Mouse (Mus musculus) C2C12 (cell line): ENCODE measurements around the gene Pfas. TPM values are rescaled to one million over a fixed set of nuclear protein-coding genes. Genes with fewer than 3 reads are reported as not detected.
A peak's percentile ranks its signal among the peaks of the same experiment; 100 is the strongest.
"Not testable (repeated sequence)": the region's sequence is repeated elsewhere in the genome, so short reads cannot be mapped to it uniquely, and the experiment has no call there.

Experiments used
- H3K27me3 ChIP-seq: one replicate; pipeline ENCODE4 v1.6.1; 2011; ENCODE audit not compliant: control insufficient read depth, insufficient read depth, insufficient read length
- H3K36me3 ChIP-seq: one replicate; pipeline ENCODE4 v1.6.1; 2011; ENCODE audit not compliant: control insufficient read depth, insufficient read depth
- H3K4me3 ChIP-seq: one replicate; pipeline ENCODE4 v1.5.1; 2011; ENCODE audit warnings: mild to moderate bottlenecking, control low read depth; ENCODE audit not compliant: poor library complexity, insufficient read depth, severe bottlenecking
- H3K79me2 ChIP-seq: one replicate; pipeline ENCODE4 v1.6.1; 2011; ENCODE audit not compliant: control insufficient read depth, insufficient read depth
- H3K79me3 ChIP-seq: one replicate; pipeline ENCODE4 v1.6.1; 2011; ENCODE audit warnings: low read depth, control low read depth
- H3ac ChIP-seq: one replicate; pipeline ENCODE3; 2011; ENCODE audit warnings: low read depth; ENCODE audit not compliant: control insufficient read depth, insufficient read length
- FOSL1 ChIP-seq: IDR thresholded peaks from one replicate; pipeline ENCODE4 v1.8.0; 2011; ENCODE audit warnings: mild to moderate bottlenecking, low read length; ENCODE audit not compliant: poor library complexity, insufficient read depth, severe bottlenecking
- MYOG ChIP-seq: IDR thresholded peaks from one replicate; pipeline ENCODE4 v1.6.1; 2011; ENCODE audit not compliant: control insufficient read depth, insufficient read length; ENCODE audit errors: extremely low read depth
- USF1 ChIP-seq: IDR thresholded peaks from one replicate; pipeline ENCODE4 v1.6.1; 2011; ENCODE audit warnings: low read depth, mild to moderate bottlenecking, control low read depth, moderate library complexity
- microRNA-seq: library from miRNA; unstranded; fragments of <30 nt; microRNA quantifications from one replicate; pipeline ENCODE4, GENCODE M21; 2019; ENCODE audit warnings: borderline microRNAs expressed
- polyA plus RNA-seq: library from polyadenylated mRNA; unstranded; fragments of >200 nt; fragmentation: generic; extraction: Trizol; gene quantifications from one replicate; pipeline ENCODE4 v1.2.1, GENCODE M21; 2012; ENCODE audit warnings: missing spikeins

Pfas gene
- polyA plus RNA-seq, 1 experiment = 22.2 TPM

GRCm38 (mm10) chr11:68940516-68940915 lies 67.7 kb downstream of the Pfas start:
- H3K4me3 ChIP-seq = no peak overlapping the region
- TF ChIP-seq FOSL1 = no peak
- no peaks in the 10 kb centered on the region for H3K79me3 ChIP-seq
- H3K36me3 ChIP-seq = no peaks in the 10 kb centered on the region
- H3K79me2 ChIP-seq = no peaks in the 10 kb centered on the region
- no peaks in the 10 kb centered on the region for H3K27me3 ChIP-seq
- H3ac ChIP-seq = peak overlapping the region; percentile 13

GRCm38 (mm10) chr11:68939451-68940304 lies 68.6 kb downstream of the Pfas start:
- TF ChIP-seq USF1 = peak; percentile 65
- TF ChIP-seq MYOG = no peak
- Histone ChIP-seq H3K27me3 (no peaks in the 10 kb centered on the region), H3K36me3 (no peaks in the 10 kb centered on the region)

GRCm38 (mm10) chr11:68936951-68937350 lies 71.3 kb downstream of the Pfas start:
- H3ac ChIP-seq, H3K36me3 ChIP-seq, H3K79me3 ChIP-seq, H3K27me3 ChIP-seq, H3K4me3 ChIP-seq, H3K79me2 ChIP-seq: not testable (repeated sequence)

More at GRCm38 (mm10) chr11:68939451-68940304, 68.6 kb downstream of the Pfas start:
- Histone ChIP-seq H3ac (peak overlapping the region; percentile 12), H3K4me3 (peak overlapping the region; percentile 15), H3K79me3 (no peaks in the 10 kb centered on the region), H3K79me2 (no peaks in the 10 kb centered on the region)

Small RNA genes within 50 kb of the gene (microRNA-seq; reads per million reads assigned to microRNA genes)
- 3.7 reads per million, percentile 48 among the genes with 10 or more reads in this experiment for gene Mir3062

Other genes starting within 250 kb of the Pfas start
- gene Ndel1, start 136.6 kb downstream of the Pfas start, polyA plus RNA-seq = 27.9 TPM
- gene Rnf222, start 119.9 kb downstream of the Pfas start, polyA plus RNA-seq = not detected
- gene Rpl26, start 106.9 kb downstream of the Pfas start, polyA plus RNA-seq = 625 TPM
- gene Odf4, start 81.4 kb downstream of the Pfas start, polyA plus RNA-seq = not detected
- gene Arhgef15, start 51.0 kb downstream of the Pfas start, polyA plus RNA-seq = 0.25 TPM
- gene Slc25a35, start 40.3 kb downstream of the Pfas start, polyA plus RNA-seq = 0.88 TPM
- gene Rangrf, start 33.3 kb downstream of the Pfas start, polyA plus RNA-seq = 76.2 TPM
- gene Ctc1, start 7.5 kb upstream of the Pfas start, polyA plus RNA-seq = 35.0 TPM
- gene Aurkb, start 37.2 kb upstream of the Pfas start, polyA plus RNA-seq = 76.6 TPM
- gene Borcs6, start 51.3 kb upstream of the Pfas start, polyA plus RNA-seq = 14.3 TPM
- gene Tmem107, start 62.3 kb upstream of the Pfas start, polyA plus RNA-seq = 41.9 TPM
- 20.9 TPM for gene Vamp2, start 80.0 kb upstream of the Pfas start, polyA plus RNA-seq
- 4.5 TPM for gene Per1, start 86.8 kb upstream of the Pfas start, polyA plus RNA-seq
- gene Hes7, start 111.9 kb upstream of the Pfas start, polyA plus RNA-seq = 0.06 TPM
- gene 9130213A22Rik, start 114.1 kb upstream of the Pfas start, polyA plus RNA-seq = 0.21 TPM
- 0.14 TPM for gene Aloxe3, start 117.4 kb upstream of the Pfas start, polyA plus RNA-seq
- not detected for gene Alox12b, start 148.5 kb upstream of the Pfas start, polyA plus RNA-seq
- gene Alox8, start 189.4 kb upstream of the Pfas start, polyA plus RNA-seq = 0.06 TPM
- gene Gucy2e, start 228.6 kb upstream of the Pfas start, polyA plus RNA-seq = not detected